Mouse (Mus musculus) thymus, adult 2 months (tissue): ENCODE results near the gene Tmc8.

ENCODE experiments used
- CTCF ChIP-seq: fragments of 200-500 bp; IDR thresholded peaks from 2 replicates; pipeline ENCODE4 v1.5.1; 2012; ENCODE audit warnings: mild to moderate bottlenecking, control low read depth, low read length, moderate library complexity, borderline replicate concordance; ENCODE audit not compliant: control insufficient read depth, poor library complexity, insufficient read depth; ENCODE audit errors: extremely low read depth
- POLR2A ChIP-seq: fragments of 200-500 bp; IDR thresholded peaks from 2 replicates; pipeline ENCODE4 v1.6.1; 2012; ENCODE audit warnings: mild to moderate bottlenecking, low read length, control low read depth, moderate library complexity; ENCODE audit not compliant: control insufficient read depth, poor library complexity, insufficient read depth; ENCODE audit errors: extremely low read depth

- TF ChIP-seq CTCF = no peak
- TF ChIP-seq POLR2A = no peak
Measured at GRCm38 (mm10) chr11:117755891-117756290, 26.0 kb upstream of the Tmc8 start.
